Mouse (Mus musculus) Muller cell, postnatal 12 days (primary cell): ENCODE measurements around the gene Cuzd1.
A peak's percentile ranks its signal among the peaks of the same experiment; 100 is the strongest.

ENCODE experiments used
- DNase-seq: peaks from one replicate; pipeline ENCODE4 v3.0.0-alpha.2; 2015; ENCODE audit errors: inconsistent ontology term

Gene Cuzd1

DNA sequence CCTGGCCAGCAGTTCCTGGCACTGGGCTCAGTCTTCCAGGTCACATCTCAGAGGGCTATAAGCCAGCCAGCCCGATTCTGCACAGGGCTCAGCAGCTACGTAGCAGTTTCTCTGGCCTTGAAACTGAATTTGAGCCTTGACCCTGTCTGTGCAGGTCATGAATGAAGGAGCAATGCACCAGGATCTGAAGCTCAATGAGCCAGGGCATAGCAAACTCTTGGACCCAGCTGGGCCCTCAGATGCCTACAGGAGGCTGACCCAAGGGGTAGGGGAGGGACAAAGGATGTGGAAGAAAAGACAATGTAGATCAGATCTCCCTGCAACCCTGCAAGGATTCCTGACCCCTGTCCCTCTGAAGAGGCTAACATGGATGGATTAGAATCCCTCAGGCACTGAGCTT lies at the start of gene Cuzd1:
Gene Cuzd1, minus strand, starts transcription at position 101 of the 400 bp plus-strand sequence.
- no peak for DNase-seq

DNA sequence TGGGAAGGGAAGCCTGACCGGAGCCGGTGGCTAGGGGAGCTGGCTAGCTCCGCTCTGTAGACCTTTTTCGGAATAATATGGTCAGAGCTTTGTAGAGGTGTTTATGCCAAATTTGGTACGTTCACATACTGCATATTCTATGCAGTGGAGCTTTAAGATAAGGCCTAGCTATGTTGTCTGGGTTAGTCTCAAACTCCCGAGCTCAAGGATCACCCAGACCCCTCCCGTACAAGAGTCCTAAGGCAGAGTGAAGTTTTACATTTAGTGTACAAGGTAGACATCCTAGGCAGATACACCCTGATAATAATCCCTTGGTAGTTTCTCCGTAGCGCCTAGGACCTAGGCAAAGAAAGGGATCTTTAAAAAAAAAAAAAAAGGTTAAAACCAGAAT lies 49.4 kb upstream of the Cuzd1 start:
- no peak for DNase-seq

DNA sequence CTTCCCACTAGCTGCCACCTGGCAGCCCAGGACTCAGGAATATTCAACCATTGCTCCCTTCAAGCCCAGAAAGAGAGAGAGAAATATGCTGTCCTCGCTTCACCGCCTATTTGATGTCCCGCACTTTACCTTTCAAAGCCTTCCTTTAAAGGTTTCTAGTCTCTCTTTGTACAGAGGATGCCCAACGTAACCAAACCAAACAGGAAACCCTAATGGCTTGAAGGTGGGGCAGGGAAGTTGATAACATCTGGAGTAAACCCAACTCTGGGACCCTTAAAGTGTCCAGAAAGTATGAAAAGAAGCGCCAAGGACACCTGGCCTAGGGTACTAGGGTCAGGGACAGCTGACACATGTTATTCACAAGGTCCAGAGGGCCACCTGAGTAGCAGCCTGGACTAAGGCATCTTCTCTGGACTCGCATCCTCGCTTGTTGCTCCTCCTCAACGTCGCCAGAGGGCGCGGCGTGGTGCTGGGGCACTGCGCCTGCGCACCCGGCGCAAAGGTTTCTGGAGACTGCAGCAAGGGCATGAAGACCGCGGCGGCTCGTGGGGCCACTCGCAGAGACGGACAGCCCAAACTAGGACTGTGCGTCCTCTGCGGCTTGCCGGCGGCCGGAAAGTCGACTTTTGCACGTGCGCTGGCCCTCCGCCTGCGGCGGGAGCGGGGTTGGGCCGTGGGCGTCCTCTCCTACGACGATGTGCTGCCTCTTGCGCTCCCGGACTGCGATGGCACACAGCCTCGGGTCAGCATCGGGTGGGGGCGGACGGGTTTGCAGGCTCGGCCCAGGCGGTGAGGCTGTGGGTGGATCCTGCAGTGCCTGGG lies 48.8 kb upstream of the Cuzd1 start, which contains the start of gene Pstk:
Gene Pstk, plus strand, starts transcription at position 494 of the 822 bp plus-strand sequence.
- peak; percentile 95 for DNase-seq

DNA sequence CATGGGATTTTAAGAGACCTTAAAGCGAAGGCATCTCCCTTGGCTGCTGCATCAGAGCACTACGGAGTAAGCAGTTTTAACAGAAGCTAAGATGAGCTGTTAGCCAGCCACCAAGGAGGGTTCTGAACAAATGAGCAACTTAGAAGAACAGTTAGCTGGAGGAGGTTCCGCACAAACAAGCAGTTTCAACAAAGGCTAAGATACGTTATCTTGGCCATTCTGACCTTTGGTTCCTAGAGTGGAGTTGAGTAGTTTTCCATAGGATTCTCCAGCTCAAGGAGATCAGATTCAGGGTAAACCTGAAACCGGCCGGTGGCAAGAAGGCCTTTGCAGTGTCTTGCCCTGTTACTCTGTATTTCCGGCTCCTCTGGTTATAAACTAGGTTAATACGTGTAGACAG lies 42.0 kb upstream of the Cuzd1 start:
- DNase-seq = no peak

DNA sequence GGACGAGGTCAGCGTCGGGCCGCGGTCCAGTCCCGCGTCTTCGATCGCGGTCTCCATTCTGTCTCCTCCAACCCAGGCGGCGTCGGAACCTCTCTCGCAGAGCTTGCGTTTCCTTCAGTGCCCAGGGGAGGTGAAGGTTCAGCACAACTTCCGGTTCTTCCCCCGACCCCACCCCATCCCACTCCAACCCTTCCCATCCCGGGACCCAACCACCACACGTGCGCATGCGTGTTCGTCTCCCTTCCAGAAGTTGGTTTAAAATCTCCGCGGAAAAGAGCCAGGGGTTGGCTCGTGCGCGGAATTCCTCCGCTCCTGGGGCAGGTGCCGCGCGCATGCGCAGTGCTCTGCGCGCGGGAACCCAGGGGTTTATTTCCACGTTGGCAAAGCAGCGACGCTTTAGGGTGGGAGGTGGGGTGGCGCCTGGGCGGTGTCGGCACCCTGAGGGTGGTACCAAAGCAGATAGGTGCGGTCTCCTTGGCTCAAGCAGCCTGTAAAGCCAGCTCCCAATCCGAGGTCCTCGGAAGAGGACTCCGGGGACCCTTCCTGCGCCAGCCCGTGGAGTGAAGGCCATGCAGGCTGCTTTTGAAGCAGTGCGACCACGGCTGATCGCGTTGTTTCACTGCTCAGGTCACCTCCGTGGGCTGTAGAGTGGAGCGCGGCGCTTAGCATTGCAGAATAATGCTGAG lies 40.7 kb upstream of the Cuzd1 start, which contains the start of gene 2310057M21Rik:
Gene 2310057M21Rik, minus strand, starts transcription at position 145 of the 686 bp plus-strand sequence.
- DNase-seq = peak; percentile 99

DNA sequence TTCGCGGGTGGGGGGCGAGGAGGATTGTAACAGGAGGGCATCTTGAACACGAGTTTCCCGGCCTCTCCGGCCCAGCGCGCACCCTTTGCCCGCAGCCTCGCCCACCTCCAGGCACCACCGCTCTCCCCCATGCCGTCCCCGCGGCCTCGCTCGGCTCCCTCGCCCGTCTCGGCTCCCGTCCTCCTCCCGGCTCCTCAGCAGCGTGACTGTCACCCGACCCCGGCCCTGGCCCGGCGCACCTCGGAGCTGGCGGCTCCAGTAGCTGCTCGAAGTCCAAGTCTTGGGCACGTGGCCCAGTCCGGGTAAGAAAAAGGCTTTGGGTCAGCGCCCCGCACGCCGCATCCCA lies 40.1 kb upstream of the Cuzd1 start:
- DNase-seq = no peak

DNA sequence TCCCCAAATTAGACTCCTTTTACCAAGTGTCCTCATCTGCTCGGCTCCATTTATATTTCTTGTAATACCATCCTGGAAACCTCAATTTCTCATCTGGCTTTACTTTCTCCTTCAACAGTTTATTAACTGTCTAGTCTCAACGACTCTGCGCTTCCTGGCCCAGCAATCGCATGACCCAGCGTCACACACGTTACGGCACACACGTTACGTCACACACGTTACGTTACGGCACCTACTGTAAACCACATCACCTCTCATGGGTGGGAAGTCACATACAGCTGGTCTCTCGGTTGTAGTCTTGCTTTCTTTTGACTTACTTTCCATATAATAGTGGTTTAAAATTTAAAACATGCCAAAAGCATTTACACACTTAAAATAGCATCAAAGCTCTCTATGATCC lies 34.0 kb upstream of the Cuzd1 start:
- DNase-seq = no peak

DNA sequence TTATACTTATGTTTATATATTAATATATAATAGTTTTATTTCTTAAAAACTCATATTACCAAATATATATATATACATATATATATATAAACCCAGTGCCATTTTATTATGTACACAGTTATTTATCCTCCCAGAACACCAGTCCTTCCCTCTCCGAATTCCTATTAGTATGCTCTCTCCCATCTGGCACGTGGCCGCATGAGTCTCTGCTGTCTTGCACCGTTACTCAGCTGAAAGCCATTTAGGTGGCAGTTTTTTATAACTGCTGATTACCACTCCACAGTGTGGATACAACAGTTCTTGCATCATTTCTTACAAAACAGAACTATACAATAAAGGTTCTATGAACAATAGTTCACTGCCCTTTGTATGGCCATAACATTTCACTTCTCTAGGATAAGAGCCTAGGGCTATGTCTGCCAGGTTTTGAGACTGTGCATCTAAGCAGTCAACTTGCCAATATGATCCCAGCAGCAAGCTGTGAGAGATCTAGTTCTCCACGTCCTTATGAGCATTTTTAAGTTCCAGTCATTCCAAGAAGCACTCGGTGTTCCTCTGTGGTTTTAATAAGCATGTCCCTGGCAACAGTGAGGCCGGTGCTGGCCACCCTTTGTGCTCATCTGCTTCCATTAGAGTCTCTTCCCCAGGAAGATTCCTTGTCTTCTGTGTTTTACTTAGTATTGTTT lies 23.9 kb upstream of the Cuzd1 start:
- DNase-seq = peak; percentile 24

DNA sequence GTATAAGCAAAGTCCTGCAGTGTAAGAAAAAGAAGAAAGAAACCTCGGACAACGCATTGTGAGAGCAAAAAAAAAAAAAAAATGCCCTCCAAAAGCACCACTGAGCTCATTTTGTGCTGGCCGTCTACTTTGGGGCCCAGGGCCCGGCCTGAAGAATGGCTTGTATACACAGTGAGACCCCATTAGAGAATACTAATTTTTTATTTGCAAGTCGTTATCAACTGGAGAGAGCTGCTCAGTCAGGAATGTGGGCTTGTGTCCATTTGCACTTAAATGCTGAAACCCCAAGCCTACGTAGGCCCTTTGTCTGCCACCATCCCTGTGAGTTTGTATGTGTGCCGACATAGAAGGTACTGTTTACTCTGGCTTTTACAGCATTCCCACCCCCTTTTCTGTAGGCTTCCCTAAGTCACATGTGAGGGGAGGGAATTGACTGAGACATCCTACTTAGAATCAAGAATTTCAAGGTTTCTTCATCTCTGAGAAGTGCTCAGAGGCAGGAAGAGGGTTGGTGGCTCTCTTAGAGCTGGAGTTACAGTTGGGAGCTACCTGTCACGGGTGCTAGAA lies 15.5 kb upstream of the Cuzd1 start:
- no peak for DNase-seq

DNA sequence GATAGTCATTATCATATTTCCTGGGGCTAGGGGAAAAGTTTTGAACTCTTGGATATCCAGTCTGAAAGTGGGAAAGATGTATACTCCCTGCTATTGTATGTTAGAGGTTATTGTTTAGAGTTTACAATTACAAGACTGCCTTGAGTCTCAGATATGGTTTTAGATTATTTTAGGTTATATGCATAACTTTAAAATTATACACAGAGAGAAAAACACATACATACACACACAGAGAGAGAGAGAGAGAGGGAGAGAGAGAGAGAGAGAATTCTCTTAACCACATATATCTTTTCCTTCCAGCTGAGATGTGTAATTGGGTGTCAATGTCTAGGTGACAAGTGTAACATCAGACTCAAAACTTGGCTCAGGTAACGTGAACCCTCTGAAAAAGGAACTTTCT lies 11.5 kb upstream of the Cuzd1 start, which contains the start of gene Fam24a:
Gene Fam24a, plus strand, starts transcription at position 301 of the 400 bp plus-strand sequence.
- DNase-seq = no peak

DNA sequence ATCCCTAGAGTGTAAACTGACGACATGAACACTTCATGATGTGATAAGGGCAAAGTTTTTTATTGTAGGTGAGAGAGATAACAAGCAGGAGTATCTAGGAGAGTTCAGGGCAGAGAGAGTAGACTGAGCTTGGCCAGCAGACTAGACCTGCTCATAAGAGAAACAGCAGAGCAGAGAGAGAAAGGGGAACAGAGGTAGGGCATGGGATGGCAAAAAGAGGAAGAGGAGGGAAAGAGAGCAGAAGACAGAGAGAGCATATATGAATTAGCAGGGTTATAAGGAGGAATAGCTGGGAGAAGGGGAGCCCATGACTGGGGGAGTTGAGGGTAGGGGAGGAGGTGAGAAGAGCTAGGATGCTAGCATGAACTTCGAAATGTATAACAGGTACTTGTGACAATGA lies 9.6 kb upstream of the Cuzd1 start:
- DNase-seq = no peak

DNA sequence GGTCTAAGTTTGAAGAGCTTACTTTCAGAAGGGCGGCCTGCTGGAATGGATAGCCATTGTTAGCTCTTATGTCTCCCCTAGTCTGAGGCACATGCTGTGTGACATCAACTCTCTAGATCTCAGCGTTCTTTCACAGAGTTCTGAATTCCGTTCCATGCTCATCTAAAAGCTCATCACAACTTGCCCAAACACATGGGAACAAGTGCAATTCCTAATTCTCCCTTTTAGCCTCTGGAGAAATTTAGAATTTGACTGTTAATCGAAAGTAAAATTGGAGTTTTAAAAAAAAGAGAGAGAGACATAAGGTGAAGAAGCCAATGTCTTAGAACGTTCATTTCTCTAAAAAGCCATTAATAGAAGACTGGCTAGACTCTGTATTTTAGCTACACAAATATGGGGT lies 7.3 kb upstream of the Cuzd1 start, which contains the start of gene Fam24b:
Gene Fam24b, minus strand, starts transcription at position 101 of the 400 bp plus-strand sequence.
- DNase-seq = no peak

DNA sequence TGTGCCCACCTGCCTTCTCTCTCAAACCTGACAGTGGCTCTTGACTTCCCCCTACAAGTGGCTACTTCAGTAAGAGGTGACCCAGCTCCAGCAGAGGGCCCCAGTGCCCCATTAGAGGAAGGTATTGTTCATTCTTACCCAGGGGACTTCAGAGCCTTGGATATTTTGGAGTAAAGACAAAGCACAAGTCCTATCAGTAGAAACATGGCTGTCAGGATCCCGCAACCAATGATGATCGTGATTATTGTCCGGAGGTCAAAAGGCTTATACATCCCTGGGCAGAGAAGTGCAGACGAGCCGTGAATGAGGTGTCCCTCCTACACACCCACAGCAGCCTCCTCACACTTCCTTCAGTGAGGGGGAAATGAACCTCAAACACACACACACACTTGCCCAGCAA lies 5.0 kb upstream of the Cuzd1 start:
- DNase-seq = no peak

DNA sequence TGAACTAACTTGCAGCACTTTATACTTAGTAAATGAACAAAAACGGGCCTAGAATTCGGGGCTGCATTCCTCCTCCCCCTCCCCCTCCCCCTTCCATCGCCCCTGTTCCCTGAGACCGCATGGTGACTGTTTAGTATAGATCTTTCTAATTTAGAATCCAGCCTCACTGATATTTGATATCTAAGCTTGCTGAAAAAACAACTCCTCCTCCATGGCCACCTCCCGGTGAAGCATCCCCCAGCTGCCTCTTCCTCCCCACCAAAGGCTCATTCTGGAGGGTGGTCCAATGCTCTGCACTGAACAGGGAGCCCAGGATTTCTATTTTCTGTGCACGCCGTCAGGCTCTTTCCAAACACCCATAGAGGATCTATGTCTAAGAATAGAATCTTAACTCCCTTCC lies 3.8 kb downstream of the Cuzd1 start:
- no peak for DNase-seq

DNA sequence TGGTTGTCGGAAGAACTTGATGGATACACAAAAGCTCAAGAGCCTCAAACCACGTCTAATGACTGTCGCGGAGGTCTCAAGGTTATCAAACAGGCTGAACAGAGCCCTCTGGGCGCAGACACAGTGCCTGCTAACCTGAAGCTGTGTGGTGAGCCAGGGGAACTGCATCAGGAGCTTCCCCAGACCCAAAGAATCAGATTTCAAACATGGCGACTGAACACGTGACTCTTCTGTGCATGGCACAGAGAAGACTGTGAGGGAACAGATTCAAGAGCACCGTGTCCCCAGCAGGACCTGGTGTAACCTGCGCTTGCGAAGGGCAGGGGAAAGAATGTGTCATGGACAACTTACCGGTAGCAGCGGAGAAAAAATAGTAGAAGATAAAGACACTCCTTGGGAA lies 4.5 kb downstream of the Cuzd1 start:
- DNase-seq = no peak

DNA sequence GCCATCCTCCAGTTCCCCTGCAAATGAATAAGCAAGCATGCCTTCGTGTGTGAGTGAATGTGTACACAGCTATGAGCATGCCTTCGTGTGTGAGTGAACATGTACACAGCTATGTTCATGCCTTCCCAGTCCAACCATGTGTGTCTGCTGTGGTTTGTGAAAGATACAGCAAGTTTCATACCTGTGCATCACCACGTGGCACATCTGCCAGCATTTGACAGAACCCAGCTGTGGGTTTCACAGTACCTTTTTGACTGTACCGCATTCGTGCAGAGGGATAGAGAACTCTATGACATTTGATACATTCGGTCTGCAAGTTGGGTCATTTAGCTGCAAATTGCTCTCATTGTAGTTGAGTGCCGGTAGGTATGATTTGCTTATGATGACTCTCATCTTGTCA lies 7.6 kb downstream of the Cuzd1 start:
- no peak for DNase-seq

DNA sequence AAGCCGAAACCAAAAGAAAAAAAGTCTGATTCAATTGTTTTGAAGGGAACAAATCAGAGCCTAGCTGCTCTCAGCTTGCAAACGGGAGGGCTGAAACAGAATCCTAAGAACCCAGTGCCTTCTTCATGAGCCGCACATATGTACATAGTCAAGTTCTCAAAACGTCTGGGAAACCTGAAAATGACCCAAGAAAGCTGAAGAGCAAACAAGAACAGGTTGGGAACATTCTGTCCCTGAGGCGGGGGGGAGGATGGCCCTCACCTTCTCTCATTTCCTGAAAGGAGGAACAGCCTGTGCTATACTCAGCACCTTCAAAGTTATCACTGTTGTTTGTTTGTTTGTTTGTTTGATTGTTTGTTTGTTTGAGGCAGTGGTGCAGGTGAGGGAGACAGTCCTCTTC lies 15.4 kb downstream of the Cuzd1 start:
- no peak for DNase-seq

DNA sequence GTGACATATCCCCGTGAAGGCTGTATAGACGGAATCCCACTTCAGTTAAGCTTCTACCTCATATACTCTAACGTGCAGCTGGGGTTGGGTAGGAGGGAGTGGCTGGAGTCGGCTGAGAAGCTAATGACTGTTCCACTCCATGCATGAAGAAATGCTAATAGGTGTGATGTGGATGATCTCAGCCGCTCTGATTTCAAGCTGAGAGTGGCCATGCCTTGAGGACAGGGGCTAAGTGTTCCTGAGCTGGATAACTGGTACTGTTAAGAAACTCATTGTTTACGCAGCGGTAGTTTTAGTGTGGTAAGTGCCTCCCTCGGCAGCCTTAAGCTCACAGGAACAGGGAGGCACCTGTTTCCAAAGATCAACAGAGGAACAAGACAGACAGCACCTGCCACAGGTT lies 18.8 kb downstream of the Cuzd1 start:
- DNase-seq = no peak

DNA sequence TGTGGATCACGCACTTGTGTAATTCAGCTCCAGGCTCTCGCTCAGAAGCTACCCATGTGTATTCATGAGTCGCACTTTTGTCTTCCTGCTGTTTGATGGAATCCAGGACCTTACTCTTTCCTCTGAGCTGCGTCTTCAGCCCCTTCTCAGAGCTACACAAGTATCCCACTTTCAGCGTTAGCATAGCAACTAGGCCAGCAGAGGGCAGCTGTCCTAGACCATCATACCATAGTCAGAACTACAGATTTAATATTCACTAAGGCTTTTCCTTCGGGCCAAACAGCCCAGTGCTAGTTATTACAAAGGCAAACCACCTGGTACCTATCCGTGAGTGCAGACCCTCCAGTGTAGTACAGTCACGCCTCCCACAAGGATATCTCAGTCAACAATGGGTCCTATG lies 24.9 kb downstream of the Cuzd1 start:
- DNase-seq = no peak

DNA sequence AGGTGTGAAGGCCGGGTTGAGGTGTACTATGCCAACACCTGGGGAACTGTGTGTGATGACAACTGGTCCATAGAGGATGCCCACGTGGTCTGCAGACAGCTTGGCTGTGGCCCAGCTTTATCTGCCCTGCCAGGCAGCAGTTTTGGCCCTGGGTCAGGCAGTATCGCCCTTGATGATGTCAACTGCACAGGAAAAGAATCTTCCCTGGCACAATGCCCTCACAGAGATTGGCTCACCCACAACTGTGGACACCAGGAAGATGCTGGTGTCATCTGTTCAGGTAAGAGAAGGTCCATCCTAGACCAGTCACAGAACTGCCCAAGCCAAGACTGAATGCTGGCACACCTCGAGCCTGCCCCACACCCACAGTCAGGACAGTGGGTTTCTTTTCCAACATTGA lies 56.2 kb downstream of the Cuzd1 start:
- no peak for DNase-seq

DNA sequence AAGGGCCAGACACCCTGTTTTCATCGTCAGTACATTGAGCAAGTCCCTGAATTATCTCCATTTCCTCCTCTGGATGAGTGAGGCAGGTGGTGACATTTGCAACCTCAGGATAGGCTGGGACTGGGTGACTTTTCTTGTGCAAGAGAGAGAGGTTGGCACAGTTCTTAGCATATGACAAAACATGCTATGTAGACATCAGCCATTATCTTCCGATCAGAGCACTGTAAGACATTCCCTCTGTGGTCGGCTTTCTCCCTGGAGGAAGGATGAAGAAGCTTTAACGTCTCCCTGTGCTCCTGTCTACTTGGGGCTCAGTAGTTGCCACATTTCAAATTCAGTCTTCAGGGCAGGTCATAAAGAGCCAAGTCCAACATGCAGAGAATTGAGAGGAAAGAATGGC lies 57.8 kb downstream of the Cuzd1 start:
- no peak for DNase-seq

DNA sequence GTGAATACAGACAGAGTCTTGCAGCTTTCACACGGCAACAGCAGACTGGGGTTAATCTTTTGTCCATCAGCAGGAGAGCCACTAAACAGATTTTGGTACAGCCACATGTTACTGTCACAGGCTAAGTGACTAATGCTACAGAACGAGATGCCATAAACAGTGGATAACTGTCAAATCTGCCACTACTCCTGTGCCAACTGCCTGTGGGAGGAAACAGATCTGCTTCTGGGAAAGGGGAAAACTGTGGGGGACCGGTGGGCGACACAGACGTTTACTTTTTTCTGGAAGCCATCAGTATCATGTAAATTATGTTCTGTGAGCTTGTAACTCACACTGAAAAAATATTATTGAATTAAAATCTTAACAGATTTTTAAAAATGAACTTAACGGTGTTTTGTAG lies 61.1 kb downstream of the Cuzd1 start:
- no peak for DNase-seq
